Mouse (Mus musculus) CD4-positive, CD25-positive, alpha-beta regulatory T cell, adult 4 months (primary cell): ENCODE results near the gene Tmem163. TPM values are rescaled to one million over a fixed set of nuclear protein-coding genes. Genes with fewer than 3 reads are reported as not detected.
A peak's percentile ranks its signal among the peaks of the same experiment; 100 is the strongest.

Source experiments
- ATAC-seq: one replicate; pipeline ENCODE4 v1.8.0; 2017
- polyA plus RNA-seq, 2 experiments: library from polyadenylated mRNA; unstranded; fragments of 100-300 nt; shearing (Covaris generic); gene quantifications; one replicate each; pipeline ENCODE4 v1.2.1; 2017

Gene Tmem163
- polyA plus RNA-seq, 2 experiments from 2014 or later, result 0.12 TPM; not detected in 1

DNA sequence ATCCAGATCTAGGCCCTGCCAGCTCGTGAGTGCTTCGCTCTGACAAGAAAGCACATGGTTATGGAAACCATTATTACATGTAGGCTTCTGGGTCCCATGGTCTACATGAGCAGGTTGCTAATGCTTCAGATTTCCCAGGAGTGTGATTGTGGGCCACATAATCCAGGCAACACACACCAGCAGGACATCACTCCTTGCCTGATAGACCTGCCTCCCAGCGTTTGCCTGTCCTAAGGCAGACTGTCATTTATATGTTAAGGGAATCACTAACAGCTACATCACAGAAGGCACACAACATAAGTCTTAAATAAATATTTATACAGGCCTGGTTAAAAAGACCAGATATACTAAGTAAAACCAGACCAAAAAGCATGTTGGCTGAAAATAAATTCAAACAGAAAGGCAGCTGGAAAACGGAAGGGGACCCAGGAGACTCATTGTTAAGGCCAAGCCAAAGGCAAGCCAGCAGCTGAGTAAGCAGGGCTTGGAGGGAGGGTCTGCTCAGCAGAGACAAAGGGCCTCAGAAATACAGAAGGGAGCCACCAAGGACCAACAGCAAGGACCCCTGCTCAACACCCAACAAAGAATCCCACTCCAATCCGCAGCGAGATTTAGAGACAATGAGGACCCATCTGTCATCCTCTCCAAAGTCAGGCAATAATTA is 123.4 kb downstream of the Tmem163 start:
- no peak for ATAC-seq

DNA sequence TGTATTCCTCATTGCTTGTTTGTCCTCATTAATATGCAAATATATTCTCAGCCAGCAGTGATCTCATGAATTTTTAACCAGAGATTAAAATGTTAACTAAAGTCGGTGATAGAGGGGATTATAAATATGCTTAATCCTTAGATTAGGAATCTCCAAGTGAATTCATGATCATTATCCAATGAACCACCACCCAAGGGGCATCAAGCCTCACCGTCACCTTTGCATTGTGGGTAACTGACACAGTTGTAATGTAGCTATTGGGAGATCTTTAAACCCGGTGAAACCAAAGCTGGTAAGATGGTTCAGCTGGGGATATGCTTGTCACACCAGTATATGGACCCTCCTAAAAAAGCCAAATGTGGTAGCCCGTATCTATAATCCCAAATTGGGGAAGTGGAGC is 131.3 kb downstream of the Tmem163 start:
- ATAC-seq, result no peak

DNA sequence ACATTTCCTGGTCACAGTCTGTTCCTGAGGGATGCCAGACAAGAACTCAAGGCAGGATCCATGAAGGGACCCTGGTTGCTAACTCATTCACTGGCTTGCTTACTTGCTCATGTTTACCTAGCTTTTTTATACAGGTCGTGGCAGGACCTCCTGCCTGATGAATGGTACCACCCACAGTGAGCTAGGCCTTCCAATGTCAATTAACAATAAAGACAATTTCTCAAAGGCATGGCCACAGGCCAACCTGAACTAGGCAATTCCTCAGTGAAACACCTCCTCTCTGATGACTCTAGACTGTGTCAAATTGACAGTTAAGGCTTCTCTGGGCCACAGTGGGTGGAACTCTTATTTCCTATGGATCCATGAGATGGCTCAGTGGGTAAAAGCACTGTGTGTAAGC is 136.6 kb downstream of the Tmem163 start:
- no peak for ATAC-seq

DNA sequence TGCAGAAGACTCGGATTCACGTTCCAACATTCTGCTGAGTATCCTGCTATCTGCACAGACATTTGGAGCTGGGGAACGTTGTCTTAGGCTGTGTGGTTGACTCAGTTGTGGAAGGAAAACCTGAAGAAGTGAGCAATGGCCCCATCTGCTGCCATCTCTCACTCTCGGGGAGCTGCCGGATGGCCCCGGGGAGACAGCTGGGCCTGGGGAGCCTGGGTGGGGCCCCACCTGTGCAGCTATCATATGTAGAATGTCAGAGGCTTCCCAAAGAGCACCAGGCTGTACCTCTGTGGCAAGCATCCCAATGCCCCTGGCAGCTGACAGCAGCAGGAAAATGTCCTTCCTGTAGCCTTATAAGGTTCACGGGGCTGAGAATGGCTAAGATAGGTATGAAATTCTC is 137.4 kb downstream of the Tmem163 start:
- ATAC-seq, result no peak

DNA sequence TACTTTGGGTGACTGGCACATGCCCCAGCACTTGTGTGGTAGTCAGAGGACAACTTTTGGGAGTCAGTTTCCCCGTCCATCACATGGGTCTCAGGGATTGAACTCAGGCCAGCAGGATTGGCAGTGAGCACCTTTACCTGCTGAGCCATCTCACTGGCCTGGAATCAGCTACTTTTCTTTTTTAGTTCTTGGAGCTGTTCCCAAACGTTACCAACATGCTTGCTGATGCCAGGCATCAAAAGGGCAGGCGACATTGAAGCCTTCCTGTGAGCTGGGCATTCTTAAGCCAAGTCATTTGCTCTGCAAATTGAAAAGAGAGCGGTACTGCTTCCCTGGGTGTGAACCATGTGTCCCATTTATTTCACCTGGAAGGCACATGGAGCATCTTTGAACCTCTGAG is 137.8 kb downstream of the Tmem163 start:
- no peak for ATAC-seq

DNA sequence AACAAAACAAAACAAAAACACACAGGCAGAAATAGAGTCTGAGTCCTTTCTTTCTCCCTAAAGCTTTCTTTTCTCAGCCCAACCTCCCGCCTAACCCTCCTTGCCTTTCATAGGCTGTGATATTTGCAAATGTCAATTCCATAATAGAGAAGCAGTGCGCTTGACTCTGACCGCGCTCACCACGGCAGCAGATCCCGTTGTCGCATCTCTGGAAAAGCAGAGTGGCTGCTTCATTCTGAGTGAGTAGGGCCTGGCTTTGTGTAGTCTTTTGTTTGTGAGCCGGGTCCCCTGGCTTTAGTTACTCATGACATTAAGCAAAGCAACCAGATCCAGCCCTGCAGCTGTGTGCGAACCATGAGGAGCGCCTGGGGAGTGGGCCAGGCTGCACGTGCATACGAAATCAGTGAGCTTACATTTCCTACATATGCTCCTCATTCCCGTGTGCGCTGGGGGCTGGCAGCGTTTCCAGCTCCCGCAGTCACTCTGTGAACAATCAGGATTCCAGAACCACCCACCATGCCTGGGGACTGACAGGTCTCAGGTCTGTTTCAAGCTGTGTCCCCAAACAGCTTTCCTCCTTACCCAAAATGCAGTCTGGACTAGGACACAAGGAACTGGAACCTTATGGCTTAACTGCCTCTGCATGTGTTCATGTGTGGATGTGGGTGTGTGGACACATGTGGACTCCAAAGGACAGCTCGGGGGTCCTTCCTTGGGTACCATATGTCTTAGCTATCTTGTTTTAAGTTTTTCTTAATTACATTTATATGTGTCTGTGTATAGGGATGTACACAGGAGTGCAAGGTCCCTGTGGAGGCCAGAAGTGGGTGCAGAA is 141.9 kb downstream of the Tmem163 start:
- no peak for ATAC-seq

DNA sequence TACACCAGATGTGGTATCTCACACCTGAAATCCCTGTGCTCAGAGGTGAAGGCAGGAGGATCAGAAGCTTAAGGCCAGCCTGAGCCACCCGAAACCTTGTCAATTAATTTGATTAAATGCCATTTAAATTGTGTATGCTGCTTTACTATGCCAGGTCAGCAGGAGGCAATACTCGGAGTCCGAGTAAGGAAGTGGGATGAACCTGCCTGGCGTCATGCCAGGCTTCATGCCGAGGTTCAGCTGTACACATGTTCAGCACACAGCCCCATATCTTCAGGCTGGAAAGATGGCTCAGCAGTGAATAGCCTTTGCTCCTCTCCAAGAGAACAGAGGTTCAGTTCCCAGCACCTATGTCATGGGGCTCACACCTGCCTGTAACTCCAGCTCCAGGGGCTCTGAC is 142.9 kb downstream of the Tmem163 start:
- no peak for ATAC-seq

DNA sequence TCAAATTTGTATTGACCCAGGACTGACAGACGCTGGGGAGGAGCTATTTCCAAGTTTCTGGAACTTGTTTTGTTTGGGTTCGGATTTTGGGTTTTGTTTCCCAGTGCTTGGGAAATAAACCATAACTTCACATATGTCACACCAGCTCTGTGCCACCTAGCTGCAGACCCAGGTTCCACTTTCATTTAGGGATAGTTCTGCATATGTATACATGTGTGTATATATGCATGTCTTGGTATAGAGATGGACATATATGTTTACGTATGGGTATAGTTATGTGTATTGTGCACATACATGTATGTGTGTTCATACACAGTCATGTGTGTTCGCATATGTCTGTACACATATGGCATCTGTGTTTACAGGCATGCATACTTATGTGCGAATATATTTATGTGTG is 147.6 kb downstream of the Tmem163 start:
- no peak for ATAC-seq

DNA sequence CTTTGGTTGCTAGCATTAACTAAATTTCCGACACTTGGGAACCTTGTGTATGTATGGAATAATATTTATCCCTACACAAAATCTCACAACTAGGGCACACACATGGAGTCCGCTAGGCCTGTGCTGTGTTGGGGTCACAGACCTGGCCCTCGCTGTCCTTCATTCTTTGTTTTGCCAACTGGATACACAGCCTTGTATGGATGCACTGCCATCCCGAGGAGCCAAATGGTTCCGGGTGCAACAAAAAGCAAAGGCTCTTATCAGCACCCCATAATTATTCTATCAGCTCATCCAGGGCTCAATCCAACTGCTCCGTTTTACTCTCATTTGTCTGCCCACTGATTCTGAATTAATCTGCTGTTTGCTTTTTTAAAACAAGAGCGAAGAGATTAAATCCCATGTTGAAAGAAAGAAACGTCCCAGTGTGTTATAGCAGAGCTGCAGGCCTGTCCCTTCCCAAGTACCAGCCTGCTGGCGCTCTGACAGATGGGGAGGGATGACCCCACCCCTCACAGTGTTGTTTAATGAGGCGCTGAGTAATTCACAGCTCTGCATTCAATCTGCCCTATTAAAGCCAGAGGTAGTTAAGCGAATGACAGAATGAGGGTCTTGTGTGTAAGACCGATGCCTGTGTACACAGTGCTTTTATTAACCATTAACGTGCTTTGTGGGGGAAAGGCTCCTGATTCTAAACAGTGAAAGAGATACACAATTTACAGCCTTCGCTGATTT is 148.3 kb downstream of the Tmem163 start:
- ATAC-seq, result no peak

DNA sequence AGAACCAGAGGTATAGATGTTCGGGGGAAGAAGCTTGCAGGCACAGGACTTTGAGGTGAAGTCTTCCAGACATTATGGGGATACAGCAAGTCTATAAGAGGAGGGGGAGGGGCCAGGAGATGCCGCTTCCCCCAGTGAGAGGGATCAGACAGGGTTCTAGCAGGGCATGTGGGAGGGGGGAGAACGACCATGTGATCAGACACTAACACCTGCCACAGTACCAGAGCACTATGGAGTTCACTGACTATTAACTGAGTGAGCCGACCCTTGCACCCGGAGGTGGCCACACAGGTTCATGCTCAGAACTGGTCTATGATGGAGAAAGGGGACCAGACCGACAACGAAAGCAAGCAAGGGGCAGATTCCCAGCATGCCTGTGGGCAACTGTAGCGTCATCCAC is 156.0 kb downstream of the Tmem163 start:
- ATAC-seq, result no peak

DNA sequence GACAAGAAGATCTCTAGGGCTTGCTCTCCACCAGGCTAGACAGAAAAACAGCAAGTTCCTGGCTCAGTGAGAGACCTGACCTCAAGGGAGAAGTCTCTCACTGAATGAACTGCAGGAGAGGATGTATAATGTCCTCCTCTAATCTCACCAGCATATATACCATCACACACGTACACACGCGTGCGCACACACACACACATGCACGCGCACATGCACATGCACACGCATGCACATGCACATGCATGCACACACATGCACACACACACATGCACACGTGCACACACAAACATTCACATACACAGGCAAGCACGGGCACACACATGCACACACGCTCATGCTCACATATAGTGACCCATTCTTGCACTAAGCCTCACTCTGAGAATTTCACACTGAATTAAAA is 164.5 kb downstream of the Tmem163 start:
- ATAC-seq, result no peak

DNA sequence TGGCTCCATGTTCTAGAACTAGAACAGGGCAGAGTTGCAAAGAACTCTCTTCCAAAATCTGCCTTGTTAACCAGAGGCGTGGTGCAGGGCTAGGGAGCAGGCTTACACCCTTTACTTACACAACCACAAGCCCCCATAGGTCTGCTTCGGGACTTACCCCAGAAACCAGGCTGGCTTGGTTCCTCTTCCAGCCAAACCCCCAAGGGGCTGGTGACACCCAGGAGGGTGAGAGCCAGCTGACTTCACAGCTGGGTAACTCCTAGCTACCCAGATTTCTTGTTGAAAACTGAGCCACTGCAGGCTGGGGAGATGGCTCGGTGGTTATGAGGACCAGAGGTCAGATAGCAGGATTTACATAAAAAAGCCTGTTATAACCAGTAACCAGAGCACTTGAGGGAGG is 164.9 kb downstream of the Tmem163 start:
- ATAC-seq, result no peak

DNA sequence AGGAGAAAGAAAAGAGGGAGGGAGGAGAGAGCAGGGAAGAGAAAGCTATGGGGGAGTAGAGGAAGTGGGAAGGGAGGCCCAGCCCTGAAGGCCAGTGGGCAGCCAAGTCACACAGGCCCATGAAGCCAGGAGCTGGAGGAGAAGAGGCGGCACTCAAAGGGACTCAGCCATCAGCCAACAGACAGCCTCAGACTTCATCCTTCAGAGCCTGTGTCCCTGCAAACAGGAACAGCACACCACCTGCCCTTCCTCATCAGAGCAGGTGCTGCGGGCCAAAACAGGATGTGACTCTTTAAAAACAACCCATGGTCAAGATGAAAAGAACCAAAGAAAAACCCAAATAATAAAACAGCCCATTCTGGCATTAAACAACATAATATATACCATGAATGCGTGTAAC is 165.7 kb downstream of the Tmem163 start:
- no peak for ATAC-seq

DNA sequence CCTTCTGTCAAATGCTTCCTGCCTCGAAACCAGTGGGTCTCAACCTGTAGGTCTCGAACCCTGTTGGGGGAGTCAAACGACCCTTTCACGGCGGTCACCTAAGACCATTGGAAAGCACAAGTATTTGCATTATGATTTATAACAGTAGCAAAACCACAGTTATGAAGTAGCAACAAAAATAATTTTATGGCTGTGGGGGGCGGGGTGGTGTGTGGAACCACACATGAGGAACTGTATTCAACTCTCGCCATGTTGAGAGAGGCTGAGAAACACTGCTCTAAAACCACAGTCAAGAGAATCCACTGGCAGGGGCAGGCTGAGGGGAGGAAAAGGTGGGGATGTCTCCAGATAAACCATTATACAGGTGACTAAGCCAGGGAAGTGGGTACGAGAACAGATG is 166.2 kb downstream of the Tmem163 start:
- no peak for ATAC-seq

DNA sequence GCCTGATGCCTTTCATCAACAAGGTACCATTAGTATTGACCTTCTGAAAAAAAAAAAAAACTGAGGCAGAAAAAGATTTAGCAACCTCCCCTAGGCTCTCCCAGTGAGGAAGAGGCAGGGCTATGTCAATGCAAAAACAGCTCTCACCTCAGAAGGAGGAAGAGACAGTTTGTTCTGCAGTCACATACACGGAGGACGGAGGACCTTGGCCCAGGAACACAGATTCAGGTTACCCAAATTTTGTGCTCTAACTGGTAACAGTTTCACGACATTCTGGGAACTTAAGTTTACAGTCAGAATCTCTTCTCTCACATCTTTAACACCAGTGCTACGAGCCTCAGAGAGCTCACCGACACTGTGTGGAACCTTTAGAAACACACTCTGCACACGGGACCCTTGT is 166.6 kb downstream of the Tmem163 start:
- no peak for ATAC-seq

DNA sequence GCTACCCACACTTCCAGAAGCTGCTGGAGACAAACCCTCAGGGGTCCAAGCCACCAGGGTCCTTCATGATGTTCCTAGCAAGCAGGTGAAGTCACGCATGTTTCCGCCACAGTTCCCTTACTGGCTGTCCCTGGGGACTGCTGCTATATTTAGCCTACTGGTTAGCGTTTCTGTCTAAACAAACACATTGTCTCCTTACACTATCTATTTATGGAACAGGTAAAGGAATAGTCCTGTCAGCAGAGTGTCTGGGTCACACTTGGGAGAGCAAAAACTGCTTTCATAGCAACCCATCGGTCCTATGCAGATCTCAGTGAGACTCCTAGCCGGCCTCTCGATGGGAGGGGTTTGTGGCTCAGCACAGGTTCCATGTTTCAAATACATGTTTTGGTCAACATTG is 168.0 kb downstream of the Tmem163 start:
- ATAC-seq, result no peak

DNA sequence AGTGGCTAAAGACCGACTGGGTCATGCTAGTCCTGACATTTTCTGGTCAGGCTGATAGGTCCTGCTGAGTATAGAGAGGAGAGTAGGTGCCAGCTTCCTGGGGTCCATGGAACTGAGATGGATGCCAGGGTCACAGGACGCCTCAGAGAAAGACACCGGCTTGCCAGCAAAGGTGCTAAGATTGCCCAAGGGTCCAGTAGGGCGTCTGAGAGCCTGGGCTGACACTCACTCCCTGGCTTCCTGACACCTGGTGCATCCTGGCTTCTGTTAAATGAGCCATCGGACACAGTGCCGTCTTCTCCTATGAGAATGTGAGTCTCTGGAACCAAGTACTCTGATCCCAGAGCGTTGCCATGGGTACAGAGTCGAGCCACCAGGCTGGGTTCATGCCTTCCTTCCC is 170.4 kb downstream of the Tmem163 start:
- no peak for ATAC-seq

DNA sequence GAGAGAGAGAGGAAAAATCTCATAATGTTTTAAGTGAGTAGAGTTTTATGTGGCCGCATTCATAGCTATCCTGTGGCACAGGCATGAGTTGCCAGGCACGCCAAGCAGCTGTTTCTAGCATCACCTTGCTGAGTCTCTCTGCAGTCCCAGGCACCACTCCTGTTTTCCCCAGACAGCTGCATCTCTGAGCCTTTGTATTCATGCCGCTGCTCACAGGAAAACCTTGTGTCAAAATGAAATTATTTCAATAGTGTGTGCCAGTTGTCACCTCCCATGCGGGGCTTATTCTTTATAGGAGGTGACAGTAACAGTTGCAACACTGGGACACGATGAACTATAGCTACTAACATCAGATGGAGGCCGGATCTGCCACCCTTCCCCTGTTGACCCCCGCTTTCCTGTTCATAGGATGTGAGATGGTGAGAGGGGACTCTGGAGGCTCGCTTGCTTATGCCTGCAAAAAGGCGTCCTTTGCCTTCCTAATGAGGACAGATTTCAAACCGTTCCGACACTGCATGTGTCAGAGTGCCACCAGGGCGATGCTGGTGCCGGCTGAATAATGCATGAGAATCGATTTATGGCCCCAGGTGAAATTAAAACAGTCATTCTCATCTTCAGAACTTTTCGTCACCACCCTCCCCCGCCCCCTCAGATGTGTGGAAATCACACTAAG is 171.1 kb downstream of the Tmem163 start:
- no peak for ATAC-seq

DNA sequence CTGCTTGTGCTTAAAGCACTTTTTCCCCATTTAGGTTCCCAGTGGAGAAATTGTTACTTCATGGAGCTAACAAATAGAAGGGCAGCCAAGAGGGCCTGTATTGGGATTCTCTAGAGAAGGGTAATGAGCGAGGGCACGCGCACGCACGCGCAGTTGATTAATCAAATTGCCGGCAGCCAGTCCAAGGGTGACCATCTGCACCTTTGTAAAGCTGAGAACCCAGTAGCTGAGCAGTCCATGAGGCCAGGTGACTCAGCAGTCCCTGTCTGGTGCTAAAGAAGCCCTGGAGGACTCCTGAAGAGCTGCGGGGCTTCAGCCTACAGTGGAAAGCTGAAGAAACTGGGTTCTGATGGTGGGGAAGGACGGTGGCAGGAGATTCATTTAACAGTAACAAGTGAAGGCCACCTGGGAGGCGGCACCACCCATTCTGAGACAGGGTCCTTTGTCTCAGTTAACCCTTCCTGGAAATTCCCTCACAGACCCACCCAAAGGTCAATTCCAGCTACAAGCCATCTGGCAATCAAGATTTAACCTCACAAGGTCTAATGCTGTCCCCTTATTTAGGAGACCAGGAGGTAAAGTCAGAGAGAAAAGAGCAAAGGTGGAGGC is 172.2 kb downstream of the Tmem163 start:
- no peak for ATAC-seq

DNA sequence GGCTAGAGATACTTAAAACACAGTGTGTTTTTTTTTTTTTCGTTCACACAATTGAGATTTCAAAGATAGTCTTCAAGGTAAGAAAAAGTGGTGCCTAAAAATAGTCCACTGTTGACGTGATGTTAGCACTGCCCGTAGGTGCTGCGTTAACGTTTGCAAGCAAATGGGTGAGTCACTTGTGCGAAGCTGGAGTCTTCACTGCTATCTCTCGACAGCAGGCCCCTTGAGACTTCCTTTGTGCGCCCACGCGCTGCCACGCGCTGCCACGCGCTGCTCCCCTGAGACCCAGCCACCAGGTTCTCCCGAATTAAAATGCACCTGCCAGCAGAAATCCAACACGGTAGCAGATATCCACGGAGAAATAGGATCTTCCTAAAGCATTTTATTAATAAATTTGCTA is 178.6 kb downstream of the Tmem163 start:
- ATAC-seq, result no peak

DNA sequence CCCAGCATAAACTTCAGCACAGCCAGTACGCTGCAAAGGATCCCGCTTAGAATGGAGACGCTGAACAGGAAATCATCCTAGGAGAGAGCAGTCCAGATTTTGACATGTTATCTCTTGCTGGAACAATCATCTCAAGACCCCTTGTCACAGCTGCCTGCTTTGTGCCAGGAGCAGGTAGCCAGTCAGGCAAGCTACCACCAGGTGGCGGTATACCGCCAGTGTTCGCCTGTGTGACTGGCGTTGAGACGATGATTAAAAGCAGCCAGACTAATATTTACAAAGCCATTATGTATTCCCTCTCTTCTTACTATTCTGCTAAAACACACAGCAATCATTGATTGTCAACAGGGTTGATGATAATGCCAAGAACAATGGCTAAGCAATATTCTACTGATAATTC is 179.1 kb downstream of the Tmem163 start:
- peak; percentile 70 for ATAC-seq

DNA sequence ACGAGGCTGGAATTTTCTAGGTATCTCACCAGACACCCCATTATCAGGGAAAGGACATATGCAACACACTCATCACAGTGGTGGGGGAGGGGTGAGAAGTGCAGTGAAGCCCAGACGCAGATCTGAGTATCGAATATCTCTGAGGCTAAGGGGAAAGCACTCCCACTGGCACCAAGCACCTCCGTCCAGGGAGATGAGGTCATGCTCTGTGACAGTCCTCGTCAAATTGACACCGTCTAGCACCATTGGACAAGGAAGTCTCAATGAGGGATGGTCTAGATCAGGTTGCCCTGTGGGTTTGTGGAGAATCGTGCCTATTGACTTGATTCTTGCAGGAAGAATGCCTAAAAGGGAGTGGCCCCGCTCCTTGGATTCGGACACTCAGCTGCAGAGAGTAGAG is 180.6 kb downstream of the Tmem163 start:
- ATAC-seq, result no peak
